Mouse (Mus musculus): ENCODE data around the gene Urah.

GRCm38 (mm10) chr7:140831447-140831846 is 3.4 kb upstream of the Urah start:
- no peak for TF ChIP-seq CTCF (IDR thresholded peaks at IDR 0.05)
- no peak for TF ChIP-seq POLR2A (IDR thresholded peaks at IDR 0.05; ENCODE audit: insufficient read depth, low read depth, low read length)
